Mouse (Mus musculus): Measurements from ENCODE around the gene Foxe1. TPM values are rescaled to one million over a fixed set of nuclear protein-coding genes. Genes with fewer than 3 reads are reported as not detected.

Gene Foxe1
- total RNA-seq, 4 experiments from 2014 or later: not detected

Other genes starting within 250 kb of the Foxe1 start
- 10 to 100 TPM; 41.2 to 45.9 (median 45.1) TPM for gene Ncbp1, start 205.0 kb upstream of the Foxe1 start, total RNA-seq (2022)
- 10 to 100 TPM; 13.9 to 20.6 (median 18.8) TPM for gene Tstd2, start 204.9 kb upstream of the Foxe1 start, total RNA-seq (2022)
- 10 to 100 TPM; 12.8 to 15.7 (median 14.2) TPM for gene Xpa, start 147.3 kb upstream of the Foxe1 start, total RNA-seq (2022)
- 1 to 10 TPM; 3.8 to 4.6 (median 4.1) TPM for gene Trmo, start 45.8 kb downstream of the Foxe1 start, total RNA-seq (2022)
- not detected for gene Hemgn, start 69.9 kb downstream of the Foxe1 start, total RNA-seq (2022)
- 10 to 100 TPM; 51.0 to 60.2 (median 55.9) TPM for gene Anp32b, start 107.3 kb downstream of the Foxe1 start, total RNA-seq (2022)
- 10 to 100 TPM; 13.1 to 19.7 (median 17.0) TPM for gene Nans, start 145.6 kb downstream of the Foxe1 start, total RNA-seq (2022)
- gene Trim14, start 192.5 kb downstream of the Foxe1 start, total RNA-seq (2022): 1 to 10 TPM in 3 of 4 experiments, under 1 TPM in 1; 0.91 to 2.4 (median 1.7) TPM

All from left cerebral cortex, adult 8-10 months (tissue).